Mouse (Mus musculus) forebrain, postnatal 0 days (tissue): ENCODE data around the gene Ret. TPM values are rescaled to one million over a fixed set of nuclear protein-coding genes. Genes with fewer than 3 reads are reported as not detected.

Experiments used
- ATAC-seq: fragments of 200-750 bp; cut with Nextera tagmentation; 2 replicates; pipeline ENCODE4 v1.8.0; 2017; ENCODE audit warnings: mild to moderate bottlenecking, moderate library complexity
- DNase-seq: peaks from one replicate; pipeline ENCODE4 v3.0.0-alpha.2; 2015
- H3K27ac ChIP-seq: fragments of 300-500 bp; sonication (generic); 2 replicates; pipeline ENCODE4 v1.5.1; 2014; ENCODE audit warnings: low read depth, mild to moderate bottlenecking, antibody characterized with exemption, low read length, moderate library complexity, mixed read lengths
- H3K27me3 ChIP-seq: fragments of 300-500 bp; sonication (generic); 2 replicates; pipeline ENCODE4 v1.6.1; 2014; ENCODE audit warnings: mild to moderate bottlenecking, low read length, mixed read lengths; ENCODE audit not compliant: insufficient read depth
- H3K36me3 ChIP-seq: fragments of 300-500 bp; sonication (generic); 2 replicates; pipeline ENCODE4 v1.6.1; 2014; ENCODE audit warnings: mild to moderate bottlenecking, moderate library complexity; ENCODE audit not compliant: insufficient read depth
- H3K4me1 ChIP-seq: fragments of 300-500 bp; sonication (generic); 2 replicates; pipeline ENCODE4 v1.6.1; 2014; ENCODE audit warnings: antibody characterized with exemption; ENCODE audit not compliant: insufficient read depth
- H3K4me2 ChIP-seq: fragments of 300-500 bp; sonication (generic); 2 replicates; pipeline ENCODE4 v1.6.1; 2014; ENCODE audit warnings: low read depth, mild to moderate bottlenecking, moderate library complexity
- H3K4me3 ChIP-seq: fragments of 300-500 bp; sonication (generic); 2 replicates; pipeline ENCODE4 v1.5.1; 2014; ENCODE audit warnings: low read depth, low read length, mixed read lengths
- H3K9ac ChIP-seq: fragments of 300-500 bp; sonication (generic); 2 replicates; pipeline ENCODE4 v1.6.1; 2014; ENCODE audit warnings: mild to moderate bottlenecking
- H3K9me3 ChIP-seq: fragments of 300-500 bp; sonication (generic); 2 replicates; pipeline ENCODE4 v1.6.1; 2016; ENCODE audit warnings: low read length
- CTCF ChIP-seq: sonication (generic); IDR thresholded peaks from 2 replicates; pipeline ENCODE4 v1.5.1; 2016; ENCODE audit warnings: antibody characterized with exemption, control low read depth, low read depth
- WGBS: fragments of 180-500 bp; shearing (Covaris S2); extraction: QIAGEN DNeasy Blood & Tissue Kit; methylation state at CpG from one replicate; pipeline ENCODE4 v1.1.7; 2014; 5-methylcytosine and 5-hydroxymethylcytosine counted together
- polyA plus RNA-seq: library from polyadenylated mRNA; unstranded; fragments of >200 nt; fragmentation: Nextera tagmentation; extraction: Ambion mirVana; gene quantifications from 2 replicates; pipeline ENCODE4 v1.2.1, GENCODE M21; 2015
- total RNA-seq: library from RNA; depleted of rRNA; stranded (reverse); fragments of >200 nt; gene quantifications from 2 replicates; pipeline ENCODE4 v1.2.3, GENCODE M21; 2014; rRNA removed

Ret gene
- total and polyA plus RNA-seq, 2 experiments from 2014 or later = 3.8 to 11.3 TPM

DNA sequence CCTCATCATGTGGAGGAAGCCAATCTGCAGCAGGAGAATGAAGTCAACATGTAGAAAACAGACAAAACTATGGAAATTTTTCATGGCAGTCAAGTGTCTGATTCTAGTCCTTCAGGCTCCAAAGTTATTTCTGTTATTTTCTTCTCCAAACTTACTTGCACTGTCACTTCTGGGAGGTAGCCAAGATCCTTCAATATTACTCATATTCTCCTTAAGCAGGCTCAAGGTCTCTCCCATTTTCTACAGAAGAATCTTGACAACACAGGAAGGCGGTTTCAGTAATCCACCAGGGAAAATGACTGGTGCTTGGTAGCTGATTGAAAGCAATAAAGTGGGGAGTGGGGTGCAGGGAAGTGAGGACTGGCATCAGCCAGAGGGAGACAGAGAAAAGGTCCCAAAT lies 74.8 kb downstream of the Ret start:
- Histone ChIP-seq H3K36me3 (peaks cover 32% of the 10 kb centered on the region), H3K4me1 (no peaks in the 10 kb centered on the region), H3K27me3 (no peaks in the 10 kb centered on the region), H3K9me3 (no peaks in the 10 kb centered on the region), H3K9ac (no peak overlapping the region), H3K4me2 (no peak overlapping the region), H3K27ac (no peak overlapping the region), H3K4me3 (no peak overlapping the region)
- 98% methylated on average over 1 of the region's 1 CpGs for WGBS
- ATAC-seq = no peak
- DNase-seq = no peak
- TF ChIP-seq CTCF = no peak

DNA sequence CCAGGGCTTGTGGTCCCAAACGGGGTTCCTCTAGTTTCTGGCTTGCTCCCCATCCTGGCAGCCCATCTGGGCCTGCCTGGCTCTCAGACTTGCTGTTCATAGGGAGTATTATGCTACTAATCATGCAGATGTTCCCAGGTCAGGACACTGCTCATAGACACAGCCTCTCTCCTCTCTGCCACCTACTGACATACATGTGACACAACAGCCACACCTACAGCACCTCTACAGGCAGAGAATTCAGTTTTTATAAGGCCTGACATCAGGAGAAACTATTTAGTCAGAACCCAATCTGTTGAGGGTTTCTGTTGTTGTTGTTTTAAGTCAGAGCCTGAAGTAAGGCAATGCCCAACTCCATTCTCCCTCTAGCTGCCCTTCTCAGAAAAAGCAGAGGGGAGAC lies 85.7 kb downstream of the Ret start:
- Histone ChIP-seq H3K4me1 (no peaks in the 10 kb centered on the region), H3K27me3 (no peaks in the 10 kb centered on the region), H3K4me3 (no peak overlapping the region), H3K36me3 (peaks cover 40% of the 10 kb centered on the region), H3K9ac (no peak overlapping the region), H3K27ac (no peak overlapping the region), H3K4me2 (no peak overlapping the region), H3K9me3 (no peaks in the 10 kb centered on the region)
- TF ChIP-seq CTCF = peak; percentile 45
- ATAC-seq (no peak), DNase-seq (no peak)
- WGBS = 69% methylated on average over 1 of the region's 1 CpGs

Other genes starting within 250 kb of the Ret start
- gene Rasgef1a, start 186.3 kb downstream of the Ret start, total RNA-seq = 25.2 and 25.4 TPM in 2 replicates
- 9.1 and 13.1 TPM in 2 replicates for gene Rasgef1a, start 186.3 kb downstream of the Ret start, polyA plus RNA-seq
- 18.1 and 20.4 TPM in 2 replicates for gene Csgalnact2, start 58.6 kb downstream of the Ret start, total RNA-seq
- gene Csgalnact2, start 58.6 kb downstream of the Ret start, polyA plus RNA-seq = 8.6 and 11.1 TPM in 2 replicates
- 15.0 and 38.7 TPM in 2 replicates for gene Bms1, start 221.8 kb upstream of the Ret start, total RNA-seq
- gene Bms1, start 221.8 kb upstream of the Ret start, polyA plus RNA-seq = 8.5 and 10.5 TPM in 2 replicates